Mouse (Mus musculus) heart, adult 18-20 months (tissue): ENCODE data around the gene Psen2. TPM values are rescaled to one million over a fixed set of nuclear protein-coding genes. Genes with fewer than 3 reads are reported as not detected.

Source experiments
- total RNA-seq, 2 experiments: library from RNA; stranded (reverse); gene quantifications; 2 replicates each; pipeline ENCODE4 v1.2.3; 2021

The Psen2 gene
- total RNA-seq, 2 experiments from 2014 or later, result 12.1 to 16.3 TPM

Other genes starting within 250 kb of the Psen2 start
- 1,000 to 10,000 TPM in 1 of 2 experiments, 100 to 1,000 TPM in 1; 974 to 1,043 TPM for gene Coq8a, start 63.8 kb downstream of the Psen2 start, total RNA-seq
- 10 to 100 TPM; 36.7 to 51.5 TPM for gene Itpkb, start 67.0 kb upstream of the Psen2 start, total RNA-seq
- gene Stum, start 220.1 kb upstream of the Psen2 start, total RNA-seq, result 1 to 10 TPM; 2.6 to 3.1 TPM